Mouse (Mus musculus): ENCODE measurements at regions not wholly inside any gene's neighbourhood (a gene's known extent, or its start where the extent isn't known, plus 50 kb on each side); places are given as distances from the start of the nearest gene placed in this dataset.

DNA sequence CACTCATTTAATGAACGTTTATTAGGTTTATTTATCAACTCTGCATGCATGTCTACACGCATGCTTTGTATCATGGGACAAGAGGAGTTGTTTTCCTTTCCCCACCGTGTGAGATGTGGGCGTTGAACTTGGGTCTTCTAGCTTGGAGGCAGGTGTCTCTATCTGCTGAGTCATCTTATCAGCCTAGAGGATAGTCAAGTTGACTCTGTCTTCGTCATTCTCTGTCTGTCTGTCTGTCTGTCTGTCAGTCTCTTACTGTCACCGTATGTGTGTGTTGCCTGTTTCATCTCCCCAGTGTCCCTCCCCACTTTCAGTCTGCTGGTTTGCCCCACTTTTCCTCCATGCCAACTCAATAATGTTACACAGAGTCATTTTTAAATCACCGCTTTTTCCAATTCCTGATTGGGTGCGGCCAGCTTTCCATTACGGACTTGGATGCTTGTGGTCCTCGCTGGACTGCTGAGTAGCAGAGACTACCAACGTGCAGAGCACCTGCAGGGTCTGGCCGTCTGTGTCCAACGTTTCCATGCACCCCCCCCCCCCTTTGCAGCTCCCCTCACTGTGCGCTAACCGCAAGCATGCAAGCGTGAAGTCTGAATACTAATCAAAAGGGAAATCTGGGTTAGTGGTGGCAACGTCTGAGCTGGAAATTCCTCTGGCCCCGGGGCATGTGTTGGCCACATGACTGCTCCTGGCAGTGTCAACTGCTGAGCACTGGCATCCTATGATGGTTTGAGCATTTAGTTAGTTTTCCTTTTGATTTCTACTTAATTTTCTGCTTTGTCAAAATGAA, 155.7 kb upstream of the Sox4 start:
- Histone ChIP-seq H3K27ac (ENCODE audit: control insufficient read depth, insufficient read depth, low read length) (no peak overlapping the region), H3K4me3 (ENCODE audit: control insufficient read depth, insufficient read depth, low read length) (no peak overlapping the region), H3K27me3 (ENCODE audit: control insufficient read depth, insufficient read depth, low read length) (no peaks in the 10 kb centered on the region), H3K4me1 (replicated peaks; ENCODE audit: control insufficient read depth, insufficient read depth, low read length) (peaks cover 3% of the 10 kb centered on the region; the same call in 1 of the 2 replicates), H3K36me3 (ENCODE audit: control insufficient read depth, insufficient read depth, low read length) (no peaks in the 10 kb centered on the region)
- TF ChIP-seq CTCF (IDR thresholded peaks at IDR 0.05; ENCODE audit: borderline replicate concordance, control insufficient read depth, extremely low read depth, insufficient read depth, low read length, poor library complexity) (no peak), POLR2A (IDR thresholded peaks at IDR 0.05; ENCODE audit: control insufficient read depth, extremely low read depth, insufficient read depth, low read length, poor library complexity) (no peak)
- no peak for DNase-seq
- 88% methylated on average over 18 of the region's 18 CpGs for WGBS

DNA sequence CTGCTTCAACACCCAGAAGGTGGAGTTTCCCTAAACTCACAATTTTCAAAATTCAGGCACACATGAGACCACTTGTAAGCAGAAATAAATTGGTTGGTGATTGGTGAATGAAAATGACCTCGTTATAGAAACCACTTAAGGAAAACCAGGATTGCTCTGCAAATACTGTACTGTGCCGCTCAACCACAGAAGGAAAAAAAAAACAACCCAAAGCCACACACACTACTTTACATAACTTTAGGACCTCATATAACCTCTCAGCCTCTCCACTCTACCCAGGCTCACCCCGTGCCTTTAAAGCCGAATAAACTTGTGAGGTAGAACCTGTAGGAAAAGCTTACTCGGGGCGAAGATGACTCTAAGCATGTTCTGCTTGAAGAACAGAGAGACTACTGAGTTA, 154.7 kb upstream of the Sox4 start:
- H3K36me3 ChIP-seq (ENCODE audit: control insufficient read depth, insufficient read depth, low read length): no peaks in the 10 kb centered on the region
- DNase-seq: no peak
- peaks cover 3% of the 10 kb centered on the region; the same call in 1 of the 2 replicates for H3K4me1 ChIP-seq (replicated peaks; ENCODE audit: control insufficient read depth, insufficient read depth, low read length)
- 85% methylated on average over 6 of the region's 6 CpGs for WGBS
- no peak overlapping the region for H3K27ac ChIP-seq (ENCODE audit: control insufficient read depth, insufficient read depth, low read length)
- H3K27me3 ChIP-seq (ENCODE audit: control insufficient read depth, insufficient read depth, low read length): no peaks in the 10 kb centered on the region
- TF ChIP-seq POLR2A (IDR thresholded peaks at IDR 0.05; ENCODE audit: control insufficient read depth, extremely low read depth, insufficient read depth, low read length, poor library complexity) (no peak), CTCF (IDR thresholded peaks at IDR 0.05; ENCODE audit: borderline replicate concordance, control insufficient read depth, extremely low read depth, insufficient read depth, low read length, poor library complexity) (no peak)
- H3K4me3 ChIP-seq (ENCODE audit: control insufficient read depth, insufficient read depth, low read length): no peak overlapping the region

DNA sequence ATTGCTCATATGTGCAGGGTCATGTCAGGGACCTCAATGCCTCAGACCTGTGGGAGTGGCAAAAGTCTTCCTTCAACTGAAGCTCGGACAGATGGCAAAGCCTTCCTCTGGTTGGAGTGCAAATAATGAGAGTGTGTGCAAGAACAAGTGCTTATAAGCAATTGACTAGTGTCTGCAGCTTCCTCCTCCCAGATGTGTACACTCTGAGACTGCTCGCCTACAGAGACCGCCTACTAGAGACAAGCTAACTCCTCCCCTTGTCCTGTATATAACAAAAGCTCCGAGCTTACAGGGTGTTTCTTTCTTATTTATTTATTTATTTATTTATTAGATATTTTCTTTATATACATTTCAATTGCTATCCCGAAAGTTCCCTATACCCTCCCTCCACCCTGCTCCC, 138.7 kb upstream of the Sox4 start:
- DNase-seq: no peak
- Histone ChIP-seq H3K4me3 (ENCODE audit: control insufficient read depth, insufficient read depth, low read length) (no peak overlapping the region), H3K27me3 (ENCODE audit: control insufficient read depth, insufficient read depth, low read length) (no peaks in the 10 kb centered on the region), H3K27ac (ENCODE audit: control insufficient read depth, insufficient read depth, low read length) (no peak overlapping the region), H3K36me3 (ENCODE audit: control insufficient read depth, insufficient read depth, low read length) (no peaks in the 10 kb centered on the region), H3K4me1 (replicated peaks; ENCODE audit: control insufficient read depth, insufficient read depth, low read length) (no peaks in the 10 kb centered on the region)
- WGBS: 93% methylated on average over 5 of the region's 5 CpGs
- no peak for TF ChIP-seq CTCF (IDR thresholded peaks at IDR 0.05; ENCODE audit: borderline replicate concordance, control insufficient read depth, extremely low read depth, insufficient read depth, low read length, poor library complexity)
- no peak for TF ChIP-seq POLR2A (IDR thresholded peaks at IDR 0.05; ENCODE audit: control insufficient read depth, extremely low read depth, insufficient read depth, low read length, poor library complexity)

DNA sequence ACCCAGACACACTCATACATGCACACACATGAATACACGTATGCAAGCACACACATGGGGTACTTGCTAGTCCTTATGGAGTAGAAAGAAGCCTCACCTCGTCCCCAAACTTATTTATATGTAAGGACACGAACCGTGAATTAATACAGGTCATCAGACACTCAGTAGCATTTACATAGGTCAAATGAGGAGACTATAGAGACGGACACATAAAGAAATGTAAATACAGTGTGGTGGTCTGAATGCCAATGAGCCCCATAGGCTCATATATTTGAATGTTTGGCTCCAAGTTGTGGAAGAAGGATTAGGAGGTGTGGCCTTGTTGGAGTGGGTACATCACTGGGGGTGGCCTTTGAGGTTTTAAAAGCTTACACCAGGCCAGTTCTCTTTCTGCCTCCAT, 133.3 kb upstream of the Sox4 start:
- no peak for TF ChIP-seq POLR2A (IDR thresholded peaks at IDR 0.05; ENCODE audit: control insufficient read depth, extremely low read depth, insufficient read depth, low read length, poor library complexity)
- no peak for TF ChIP-seq CTCF (IDR thresholded peaks at IDR 0.05; ENCODE audit: borderline replicate concordance, control insufficient read depth, extremely low read depth, insufficient read depth, low read length, poor library complexity)
- H3K36me3 ChIP-seq (ENCODE audit: control insufficient read depth, insufficient read depth, low read length): no peaks in the 10 kb centered on the region
- WGBS: 92% methylated on average over 5 of the region's 5 CpGs

DNA sequence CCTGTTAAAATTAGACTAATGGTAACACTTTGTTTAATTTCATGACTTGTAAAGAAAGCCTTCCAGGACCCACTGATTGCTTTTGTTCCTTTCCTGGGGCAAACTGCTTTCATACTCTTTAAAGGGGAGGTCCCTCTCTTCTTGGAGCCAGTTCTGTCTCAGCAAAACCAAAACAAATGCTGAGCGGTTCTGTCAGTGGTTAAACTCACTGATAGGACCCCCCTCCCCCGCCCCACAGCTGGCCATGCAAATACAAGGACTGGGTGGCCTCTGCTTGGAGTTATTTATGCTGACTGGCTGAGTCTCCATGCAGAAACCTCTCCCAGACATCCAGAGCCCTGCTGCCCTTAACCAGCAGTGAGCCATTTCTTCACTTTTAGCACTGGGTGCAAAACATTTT, 127.6 kb upstream of the Sox4 start:
- Histone ChIP-seq H3K4me3 (ENCODE audit: control insufficient read depth, insufficient read depth, low read length) (no peak overlapping the region), H3K27ac (ENCODE audit: control insufficient read depth, insufficient read depth, low read length) (no peak overlapping the region), H3K4me1 (replicated peaks; ENCODE audit: control insufficient read depth, insufficient read depth, low read length) (no peaks in the 10 kb centered on the region), H3K36me3 (ENCODE audit: control insufficient read depth, insufficient read depth, low read length) (no peaks in the 10 kb centered on the region), H3K27me3 (ENCODE audit: control insufficient read depth, insufficient read depth, low read length) (no peaks in the 10 kb centered on the region)
- TF ChIP-seq POLR2A (IDR thresholded peaks at IDR 0.05; ENCODE audit: control insufficient read depth, extremely low read depth, insufficient read depth, low read length, poor library complexity): no peak
- TF ChIP-seq CTCF (IDR thresholded peaks at IDR 0.05; ENCODE audit: borderline replicate concordance, control insufficient read depth, extremely low read depth, insufficient read depth, low read length, poor library complexity): no peak
- 70% methylated on average over 2 of the region's 2 CpGs for WGBS
- no peak for DNase-seq

More for the DNA sequence above, 133.3 kb upstream of the Sox4 start:
- Histone ChIP-seq H3K4me3 (ENCODE audit: control insufficient read depth, insufficient read depth, low read length) (no peak overlapping the region), H3K4me1 (replicated peaks; ENCODE audit: control insufficient read depth, insufficient read depth, low read length) (no peaks in the 10 kb centered on the region), H3K27ac (ENCODE audit: control insufficient read depth, insufficient read depth, low read length) (no peak overlapping the region), H3K27me3 (ENCODE audit: control insufficient read depth, insufficient read depth, low read length) (no peaks in the 10 kb centered on the region)
- DNase-seq: no peak

DNA sequence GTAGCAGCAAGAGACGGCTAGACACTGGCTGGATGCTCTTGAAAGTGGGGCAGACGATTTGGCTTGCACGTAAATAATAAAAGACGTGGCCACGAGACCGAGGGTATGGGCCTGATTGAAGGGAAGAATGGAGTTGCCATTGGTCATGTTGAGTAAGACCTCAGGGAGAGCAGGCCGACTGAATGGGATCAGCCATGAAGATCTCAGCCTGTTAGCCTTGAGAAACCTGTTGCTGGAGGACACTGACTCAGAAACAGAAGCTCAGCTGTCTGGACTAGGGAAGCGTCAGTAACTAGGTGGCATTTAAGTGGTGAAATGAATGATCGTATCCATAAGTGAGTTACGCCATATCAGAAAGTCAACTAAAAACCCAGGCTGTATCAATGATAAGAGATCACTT, 126.3 kb upstream of the Sox4 start:
- Histone ChIP-seq H3K4me1 (replicated peaks; ENCODE audit: control insufficient read depth, insufficient read depth, low read length) (no peaks in the 10 kb centered on the region), H3K4me3 (ENCODE audit: control insufficient read depth, insufficient read depth, low read length) (no peak overlapping the region), H3K27me3 (ENCODE audit: control insufficient read depth, insufficient read depth, low read length) (no peaks in the 10 kb centered on the region), H3K36me3 (ENCODE audit: control insufficient read depth, insufficient read depth, low read length) (no peaks in the 10 kb centered on the region), H3K27ac (ENCODE audit: control insufficient read depth, insufficient read depth, low read length) (no peak overlapping the region)
- no peak for DNase-seq
- TF ChIP-seq POLR2A (IDR thresholded peaks at IDR 0.05; ENCODE audit: control insufficient read depth, extremely low read depth, insufficient read depth, low read length, poor library complexity): no peak
- no peak for TF ChIP-seq CTCF (IDR thresholded peaks at IDR 0.05; ENCODE audit: borderline replicate concordance, control insufficient read depth, extremely low read depth, insufficient read depth, low read length, poor library complexity)
- 97% methylated on average over 10 of the region's 10 CpGs for WGBS

Measured in thymus, adult 2 months (tissue).